ENCODE assay signal across 24 mouse cellular contexts in the genomic region with DNA sequence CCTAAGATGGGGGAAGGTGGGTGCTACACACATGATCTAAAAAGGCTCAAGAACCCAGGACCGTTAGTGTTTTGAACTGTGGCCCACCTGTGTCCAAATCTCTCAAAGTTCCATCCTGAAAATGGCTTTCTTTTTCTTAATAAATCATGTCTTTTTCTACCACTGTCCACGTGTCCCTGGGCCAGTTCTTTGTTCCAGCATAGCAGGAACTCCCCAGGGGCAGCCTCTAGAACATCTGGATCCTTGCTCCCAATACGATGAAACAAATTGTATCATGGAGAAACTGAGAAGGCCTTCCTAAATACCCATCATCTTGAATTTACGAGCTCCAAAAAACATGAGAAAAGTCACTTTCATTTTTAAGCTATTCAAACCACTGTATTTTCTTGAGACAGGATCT.
A peak's percentile ranks its signal among the peaks of the same experiment; 100 is the strongest.
DNase-seq lines count a peak whose midpoint lies in the region; TF ChIP-seq lines count a peak whose summit lies in the region.
"Had no signal": no experiment of that assay in that cellular context is flagged by ENCODE, and none has a peak within 500 bp of the region (broad histone marks: within the 10 kb centered on the region; RNA-seq: fewer than 3 reads in every experiment).

No protein-coding gene starts in this region.

- DNase-seq in heart, adult 11 months, result peak; percentile 90
- DNase-seq in heart, adult 2 months, result no peak
- DNase-seq in layer of hippocampus, adult 2 months (ENCODE audit: low spot score in 2 of 2), result no peak
- no peak for DNase-seq in layer of hippocampus, postnatal 10 days (ENCODE audit: low spot score in 2 of 2)
- DNase-seq in ovary, postnatal 36 days (ENCODE audit: low spot score), result no peak
- DNase-seq in B cell, adult 2 months, result no peak
- DNase-seq: adrenal gland, adult 8-10 months; cerebellum, adult 11 months; cerebellum, adult 9-10 months; cerebellum, postnatal 36 days; embryo, embryonic 11 days; kidney, adult 9 months; kidney, postnatal 14 days; right cerebral cortex, postnatal 25 days; spleen, adult 18-20 months; thymus, postnatal 14 days had no signal

- no peak overlapping the region for H3K4me3 ChIP-seq in heart, adult 2 months
- no peak overlapping the region for H3K4me3 ChIP-seq in layer of hippocampus, adult 2 months
- no peak overlapping the region for H3K4me3 ChIP-seq in brown adipose tissue, adult 24 weeks (ENCODE audit: insufficient read depth, low read depth, low read length)
- H3K4me3 ChIP-seq: embryonic facial prominence, embryonic 13.5 days; forebrain, embryonic 10.5 days; forebrain, embryonic 15.5 days; heart, embryonic 15.5 days; limb, embryonic 13.5 days; lung, embryonic 15.5 days; midbrain, embryonic 12.5 days had no signal

- no peak for TF ChIP-seq POLR2A in heart, adult 2 months (IDR thresholded peaks at IDR 0.05; ENCODE audit: insufficient read depth, low read depth, low read length)

- no peaks in the 10 kb centered on the region for H3K27me3 ChIP-seq in heart, adult 2 months (ENCODE audit: control insufficient read depth, insufficient read depth, low read length)
- H3K27me3 ChIP-seq: embryonic facial prominence, embryonic 13.5 days; forebrain, embryonic 15.5 days; heart, embryonic 15.5 days; limb, embryonic 13.5 days; lung, embryonic 15.5 days; midbrain, embryonic 12.5 days had no signal

- H3K27ac ChIP-seq in heart, adult 2 months, result no peak overlapping the region
- peak overlapping the region; percentile 32; the same call in 1 of the 2 replicates for H3K27ac ChIP-seq in layer of hippocampus, adult 2 months
- peak overlapping the region; percentile 16; the same call in 1 of the 2 replicates for H3K27ac ChIP-seq in brown adipose tissue, adult 24 weeks (replicated peaks; ENCODE audit: low read depth, low read length)
- H3K27ac ChIP-seq: embryonic facial prominence, embryonic 13.5 days; forebrain, embryonic 10.5 days; forebrain, embryonic 15.5 days; limb, embryonic 13.5 days; midbrain, embryonic 12.5 days had no signal

- H3K79me2 ChIP-seq in heart, adult 2 months (replicated peaks; ENCODE audit: control insufficient read depth, insufficient read depth, low read length), result no peaks in the 10 kb centered on the region

- whole genome bisulfite sequencing in heart, adult 2 months, result 57% methylated on average over 4 of the region's 4 CpGs

- no peak overlapping the region for H3K9ac ChIP-seq in heart, adult 2 months (ENCODE audit: low read depth, low read length)
- H3K9ac ChIP-seq: embryonic facial prominence, embryonic 13.5 days; forebrain, embryonic 15.5 days; heart, embryonic 15.5 days; limb, embryonic 13.5 days; lung, embryonic 15.5 days; midbrain, embryonic 12.5 days had no signal

- TF ChIP-seq EP300 in heart, adult 2 months (IDR thresholded peaks at IDR 0.05; ENCODE audit: insufficient read depth, low read depth, low read length), result no peak

- H3K36me3 ChIP-seq in heart, adult 2 months (ENCODE audit: control insufficient read depth, insufficient read depth, low read length), result peaks cover 5% of the 10 kb centered on the region

- no peak for TF ChIP-seq CTCF in heart, adult 2 months (IDR thresholded peaks at IDR 0.05)
- TF ChIP-seq CTCF in layer of hippocampus, adult 2 months (conservative IDR thresholded peaks at IDR 0.05), result no peak

- H3K4me1 ChIP-seq in heart, adult 2 months (ENCODE audit: control insufficient read depth, insufficient read depth, low read length), result peaks cover 11% of the 10 kb centered on the region
- H3K4me1 ChIP-seq in brown adipose tissue, adult 24 weeks (ENCODE audit: control insufficient read depth, insufficient read depth, insufficient read length, low read length), result peaks cover 12% of the 10 kb centered on the region; the same call in 1 of the 2 replicates
- H3K4me1 ChIP-seq: midbrain, embryonic 12.5 days had no signal

- intact Hi-C loops in heart, adult 2 months (cut with DNase I), result no loop called here
